Mouse (Mus musculus): ENCODE measurements at regions not wholly inside any gene's neighbourhood (a gene's known extent, or its start where the extent isn't known, plus 50 kb on each side); places are given as distances from the start of the nearest gene placed in this dataset.

- TF ChIP-seq CTCF (IDR thresholded peaks at IDR 0.05; ENCODE audit: low read depth) (no peak), EP300 (optimal IDR thresholded peaks at IDR 0.05) (no peak)
These were observed 62.1 kb downstream of the Cxcr4 start for GRCm38 (mm10) chr1:128529808-128530545.
